ENCODE assay signal across 7 mouse cellular contexts in the genomic region with DNA sequence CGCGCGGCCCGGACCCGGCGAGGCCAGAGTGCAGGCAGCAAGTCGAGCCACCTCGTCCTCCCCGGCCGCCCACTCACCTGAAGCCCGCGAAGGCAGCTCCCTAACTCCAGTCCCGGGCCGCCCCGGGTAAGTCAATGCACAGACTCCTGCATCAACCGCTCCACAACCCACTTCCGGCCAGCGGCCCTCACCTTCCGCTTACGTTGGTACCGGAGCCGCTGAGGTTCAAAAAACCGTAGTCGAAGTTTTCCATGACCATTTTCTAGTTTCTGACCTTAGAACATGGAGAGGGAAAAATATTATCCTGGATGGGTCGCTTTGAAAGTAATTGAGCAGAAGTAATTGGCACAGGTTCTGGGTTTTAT. TPM values are rescaled to one million over a fixed set of nuclear protein-coding genes. Genes with fewer than 3 reads are reported as not detected.
DNase-seq lines count a peak whose midpoint lies in the region; ATAC-seq lines count a peak whose summit lies in the region.

Gene Fastkd5, minus strand, starts transcription at position 189 of the 365 bp plus-strand sequence.
Gene Ubox5, minus strand, starts transcription at position 200 of the 365 bp plus-strand sequence.

- WGBS in intestine, embryonic 14.5 days = under 1% methylated on average over 25 of the region's 25 CpGs
- WGBS in midbrain, embryonic 10.5 days = under 1% methylated on average over 25 of the region's 25 CpGs

- peak within 1 kb of the TSS; percentile 91 for H3K4me2 ChIP-seq in intestine, embryonic 14.5 days (ENCODE audit: low read length)

- ATAC-seq in intestine, embryonic 14.5 days (replicated peaks; ENCODE audit: low FRiP score, low TSS enrichment, low read depth) = peak; percentile 79

- H3K27ac ChIP-seq in intestine, embryonic 14.5 days (ENCODE audit: low read depth) = peak within 1 kb of the TSS; percentile 51
- peak within 1 kb of the TSS; percentile 92 for H3K27ac ChIP-seq in midbrain, embryonic 10.5 days (replicated peaks)

- intact Hi-C loops in left cerebral cortex, postnatal 25 days (cut with DNase I) = no loop called here

- peak within 1 kb of the TSS; percentile 97 for H3K4me3 ChIP-seq in intestine, embryonic 14.5 days (ENCODE audit: low read depth, low read length)
- H3K4me3 ChIP-seq in midbrain, embryonic 10.5 days = peak within 1 kb of the TSS; percentile 93

- peaks cover 17% of the 10 kb centered on the region for H3K4me1 ChIP-seq in intestine, embryonic 14.5 days (replicated peaks; ENCODE audit: control insufficient read depth, insufficient read depth, low read length)
- peaks cover 46% of the 10 kb centered on the region for H3K4me1 ChIP-seq in midbrain, embryonic 10.5 days

- peak within 1 kb of the TSS; percentile 93 for H3K9ac ChIP-seq in intestine, embryonic 14.5 days (ENCODE audit: low read length)

- peak; percentile 93 to 97 for DNase-seq in adrenal gland, adult 18-20 months (ENCODE audit: low spot score in 2 of 2)
- peak; percentile 94 for DNase-seq in embryo, embryonic 11 days
- peak; percentile 81 for DNase-seq in gastrocnemius, postnatal 25 days
- peak; percentile 98 for DNase-seq in intestine, embryonic 14.5 days (ENCODE audit: low spot score)
- peak; percentile 90 to 94 for DNase-seq in left cerebral cortex, postnatal 25 days (ENCODE audit: low spot score in 2 of 2)
- peak; percentile 85 for DNase-seq in midbrain, embryonic 10.5 days (ENCODE audit: low spot score)
- peak; percentile 90 for DNase-seq in right cerebral cortex, postnatal 4 days

- no peaks in the 10 kb centered on the region for H3K9me3 ChIP-seq in intestine, embryonic 14.5 days (ENCODE audit: control insufficient read depth, low read length)
- H3K9me3 ChIP-seq in midbrain, embryonic 10.5 days (replicated peaks) = no peaks in the 10 kb centered on the region

- peaks cover 14% of the 10 kb centered on the region for H3K27me3 ChIP-seq in intestine, embryonic 14.5 days (replicated peaks; ENCODE audit: control insufficient read depth, insufficient read depth, low read length)
- H3K27me3 ChIP-seq in midbrain, embryonic 10.5 days (ENCODE audit: low read depth, poor library complexity, severe bottlenecking) = peaks cover 41% of the 10 kb centered on the region

- peaks cover 27% of the 10 kb centered on the region for H3K36me3 ChIP-seq in intestine, embryonic 14.5 days (ENCODE audit: control insufficient read depth, insufficient read depth, low read length)
- peaks cover 37% of the 10 kb centered on the region for H3K36me3 ChIP-seq in midbrain, embryonic 10.5 days

RNA-seq across cellular contexts. Expression of gene Fastkd5, which starts in this region (rescaled TPM):
- total RNA-seq in adrenal gland, adult 18-20 months (2021) = 10 to 100 TPM; 13.8 to 14.6 TPM
- total RNA-seq in gastrocnemius, postnatal 25 days (2021) = 1 to 10 TPM; 5.0 to 6.4 TPM
- polyA plus RNA-seq in intestine, embryonic 14.5 days (2014; fragmentation: Nextera tagmentation; extraction: Ambion mirVana) = 17.2 and 17.7 TPM in 2 replicates
- total RNA-seq in left cerebral cortex, postnatal 25 days (2021) = 1 to 10 TPM; 8.2 to 9.0 TPM
- polyA plus RNA-seq in midbrain, embryonic 10.5 days (2016; fragmentation: Nextera tagmentation; extraction: Ambion mirVana) = 21.7 and 22.4 TPM in 2 replicates

RNA-seq across cellular contexts. Expression of gene Ubox5, which starts in this region (rescaled TPM):
- total RNA-seq in adrenal gland, adult 18-20 months (2021) = 1 to 10 TPM; 5.9 to 6.9 TPM
- 1 to 10 TPM; 3.3 to 3.8 TPM for total RNA-seq in gastrocnemius, postnatal 25 days (2021)
- polyA plus RNA-seq in intestine, embryonic 14.5 days (2014; fragmentation: Nextera tagmentation; extraction: Ambion mirVana) = 15.9 and 17.2 TPM in 2 replicates
- 10 to 100 TPM in 1 of 2 experiments, 1 to 10 TPM in 1; 9.8 to 10.7 TPM for total RNA-seq in left cerebral cortex, postnatal 25 days (2021)
- 20.3 and 21.5 TPM in 2 replicates for polyA plus RNA-seq in midbrain, embryonic 10.5 days (2016; fragmentation: Nextera tagmentation; extraction: Ambion mirVana)

Comparison
In these comparisons a context has a peak if more than half of its experiments do, and no peak if none do; other contexts are left out.
1. Peak in every context shown above with its lines: DNase-seq, ATAC-seq, H3K4me3 ChIP-seq and H3K27ac ChIP-seq.